Mouse (Mus musculus): ENCODE data around the gene Skp1a. TPM values are rescaled to one million over a fixed set of nuclear protein-coding genes. Genes with fewer than 3 reads are reported as not detected.

The Skp1a gene
- polyA plus RNA-seq, 1 experiment from 2014 or later = 1,003 TPM

DNA sequence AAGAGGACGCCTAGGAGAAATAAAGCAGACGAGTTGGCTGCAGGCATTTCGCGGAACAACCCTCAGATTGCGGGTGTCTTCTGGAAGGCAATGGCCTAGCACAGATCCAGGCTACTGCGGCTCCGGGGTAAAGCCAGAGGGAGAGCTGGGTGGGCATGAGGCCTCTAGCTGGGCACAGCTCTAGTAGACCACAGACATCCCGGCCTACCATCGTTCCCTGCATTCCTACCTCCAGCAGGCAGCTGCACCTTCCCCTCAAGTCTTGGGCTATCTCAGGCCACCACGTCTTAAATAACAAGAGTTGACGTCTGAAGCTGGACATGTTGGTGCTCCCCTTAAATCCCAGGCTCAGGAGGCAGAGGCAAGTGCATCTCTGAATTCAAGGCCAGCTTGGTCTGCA lies 30.5 kb downstream of the Skp1a start:
- Histone ChIP-seq H3K4me3 (ENCODE audit: low read length) (no peak overlapping the region), H3K4me1 (ENCODE audit: control insufficient read depth, insufficient read depth, low read depth, low read length) (peaks cover 4% of the 10 kb centered on the region; the same call in 1 of the 2 replicates), H3K27me3 (replicated peaks; ENCODE audit: control insufficient read depth, insufficient read depth, low read length) (no peaks in the 10 kb centered on the region), H3K9me3 (ENCODE audit: control insufficient read depth, low read length) (no peaks in the 10 kb centered on the region), H3K27ac (ENCODE audit: low read depth, low read length) (no peak overlapping the region), H3K36me3 (ENCODE audit: control insufficient read depth, insufficient read depth, low read length) (no peaks in the 10 kb centered on the region), H3K9ac (ENCODE audit: low read depth, low read length) (no peak overlapping the region), H3K4me2 (ENCODE audit: low read length) (no peak overlapping the region)
- ATAC-seq = no peak
- WGBS = 93% methylated on average over 11 of the region's 11 CpGs

DNA sequence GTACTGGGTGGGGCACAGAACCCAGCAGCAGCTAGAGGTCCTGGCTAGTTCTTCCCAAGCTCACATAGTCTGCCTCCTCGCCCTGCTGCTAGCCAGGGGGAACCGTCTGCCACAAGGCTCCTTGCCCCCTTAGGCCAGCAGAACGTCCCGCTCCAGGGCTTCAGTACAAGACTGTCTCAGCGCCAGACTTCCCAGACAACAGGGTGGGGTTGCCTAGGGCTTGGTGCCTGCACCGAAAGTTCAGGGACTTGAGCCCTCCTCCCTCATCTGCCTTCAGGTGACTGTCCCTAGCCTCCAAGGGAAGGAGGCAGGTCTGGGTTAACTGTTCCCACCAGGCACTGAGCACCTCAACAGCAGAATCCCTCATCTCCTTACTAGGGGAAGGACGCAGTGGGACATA lies 33.1 kb downstream of the Skp1a start:
- Histone ChIP-seq H3K27ac (ENCODE audit: low read depth, low read length) (no peak overlapping the region), H3K4me2 (ENCODE audit: low read length) (no peak overlapping the region), H3K4me3 (ENCODE audit: low read length) (no peak overlapping the region), H3K9me3 (ENCODE audit: control insufficient read depth, low read length) (no peaks in the 10 kb centered on the region), H3K9ac (ENCODE audit: low read depth, low read length) (no peak overlapping the region), H3K4me1 (ENCODE audit: control insufficient read depth, insufficient read depth, low read depth, low read length) (peaks cover 4% of the 10 kb centered on the region; the same call in 1 of the 2 replicates), H3K36me3 (ENCODE audit: control insufficient read depth, insufficient read depth, low read length) (no peaks in the 10 kb centered on the region), H3K27me3 (replicated peaks; ENCODE audit: control insufficient read depth, insufficient read depth, low read length) (no peaks in the 10 kb centered on the region)
- no peak for ATAC-seq
- 80% methylated on average over 7 of the region's 7 CpGs for WGBS

DNA sequence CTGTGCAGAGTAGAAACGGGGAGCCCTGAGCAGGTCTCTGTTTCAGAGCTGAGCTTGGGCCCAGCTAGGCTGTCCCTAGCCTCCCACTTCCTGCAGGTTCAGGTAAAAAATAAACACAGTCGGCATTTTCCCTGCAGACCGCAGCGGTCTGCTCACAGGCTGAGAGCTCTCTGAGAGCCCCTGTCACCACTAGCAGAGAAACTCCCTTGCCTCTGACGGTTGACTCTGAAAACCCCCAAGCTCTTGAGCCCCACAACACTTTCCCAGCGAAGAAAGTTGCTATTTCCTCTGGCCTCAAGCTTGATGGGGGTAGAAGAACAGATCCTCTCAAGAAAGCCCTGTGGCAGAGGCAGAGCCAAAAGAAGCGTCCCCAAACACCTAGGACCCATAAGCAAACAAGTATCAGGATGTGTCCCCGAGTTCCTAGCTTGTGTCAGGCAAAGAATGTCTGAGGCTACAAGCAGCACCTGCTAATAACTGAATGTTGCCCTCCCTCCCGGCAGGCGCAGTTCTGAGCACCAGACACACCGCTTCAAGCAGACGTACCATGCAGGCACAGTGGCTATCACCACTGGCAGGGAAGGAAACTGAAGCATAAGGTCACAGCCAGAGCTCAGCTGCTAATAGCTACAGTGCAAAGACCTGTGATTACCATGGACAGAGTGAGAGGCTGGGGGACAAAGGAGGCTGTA lies 34.0 kb downstream of the Skp1a start:
- no peak overlapping the region for H3K4me3 ChIP-seq (ENCODE audit: low read length)
- no peak overlapping the region for H3K4me2 ChIP-seq (ENCODE audit: low read length)
- no peak overlapping the region for H3K9ac ChIP-seq (ENCODE audit: low read depth, low read length)
- H3K36me3 ChIP-seq (ENCODE audit: control insufficient read depth, insufficient read depth, low read length) = no peaks in the 10 kb centered on the region
- WGBS = 71% methylated on average over 12 of the region's 12 CpGs
- H3K4me1 ChIP-seq (ENCODE audit: control insufficient read depth, insufficient read depth, low read depth, low read length) = peaks cover 4% of the 10 kb centered on the region; the same call in 1 of the 2 replicates
- H3K9me3 ChIP-seq (ENCODE audit: control insufficient read depth, low read length) = no peaks in the 10 kb centered on the region
- H3K27me3 ChIP-seq (replicated peaks; ENCODE audit: control insufficient read depth, insufficient read depth, low read length) = no peaks in the 10 kb centered on the region
- H3K27ac ChIP-seq (ENCODE audit: low read depth, low read length) = no peak overlapping the region
- ATAC-seq = no peak

DNA sequence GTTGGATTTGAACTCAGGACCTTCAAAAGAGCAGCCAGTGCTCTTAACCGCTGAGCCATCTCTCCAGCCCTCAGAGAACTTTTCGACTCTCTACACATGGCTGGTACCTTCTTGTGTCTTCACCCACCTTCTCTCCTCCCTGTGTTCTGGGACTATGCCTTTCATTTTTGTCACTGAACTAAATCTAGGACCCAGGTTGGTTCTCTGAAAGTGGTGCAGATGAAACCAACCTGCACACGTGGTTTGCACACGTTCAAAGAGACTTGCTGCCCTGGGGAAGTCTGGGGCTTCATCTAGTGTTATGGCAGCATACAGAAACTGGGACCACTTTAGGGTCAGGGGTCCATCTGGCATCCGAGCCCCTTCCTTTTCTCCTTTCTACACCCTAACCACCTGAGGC lies 35.5 kb downstream of the Skp1a start:
- H3K4me2 ChIP-seq (ENCODE audit: low read length) = no peak overlapping the region
- WGBS = 84% methylated on average over 5 of the region's 5 CpGs
- no peak overlapping the region for H3K9ac ChIP-seq (ENCODE audit: low read depth, low read length)
- no peak for ATAC-seq
- H3K9me3 ChIP-seq (ENCODE audit: control insufficient read depth, low read length) = no peaks in the 10 kb centered on the region
- H3K4me1 ChIP-seq (ENCODE audit: control insufficient read depth, insufficient read depth, low read depth, low read length) = peaks cover 4% of the 10 kb centered on the region; the same call in 1 of the 2 replicates
- no peaks in the 10 kb centered on the region for H3K27me3 ChIP-seq (replicated peaks; ENCODE audit: control insufficient read depth, insufficient read depth, low read length)
- no peak overlapping the region for H3K27ac ChIP-seq (ENCODE audit: low read depth, low read length)
- no peaks in the 10 kb centered on the region for H3K36me3 ChIP-seq (ENCODE audit: control insufficient read depth, insufficient read depth, low read length)
- no peak overlapping the region for H3K4me3 ChIP-seq (ENCODE audit: low read length)

DNA sequence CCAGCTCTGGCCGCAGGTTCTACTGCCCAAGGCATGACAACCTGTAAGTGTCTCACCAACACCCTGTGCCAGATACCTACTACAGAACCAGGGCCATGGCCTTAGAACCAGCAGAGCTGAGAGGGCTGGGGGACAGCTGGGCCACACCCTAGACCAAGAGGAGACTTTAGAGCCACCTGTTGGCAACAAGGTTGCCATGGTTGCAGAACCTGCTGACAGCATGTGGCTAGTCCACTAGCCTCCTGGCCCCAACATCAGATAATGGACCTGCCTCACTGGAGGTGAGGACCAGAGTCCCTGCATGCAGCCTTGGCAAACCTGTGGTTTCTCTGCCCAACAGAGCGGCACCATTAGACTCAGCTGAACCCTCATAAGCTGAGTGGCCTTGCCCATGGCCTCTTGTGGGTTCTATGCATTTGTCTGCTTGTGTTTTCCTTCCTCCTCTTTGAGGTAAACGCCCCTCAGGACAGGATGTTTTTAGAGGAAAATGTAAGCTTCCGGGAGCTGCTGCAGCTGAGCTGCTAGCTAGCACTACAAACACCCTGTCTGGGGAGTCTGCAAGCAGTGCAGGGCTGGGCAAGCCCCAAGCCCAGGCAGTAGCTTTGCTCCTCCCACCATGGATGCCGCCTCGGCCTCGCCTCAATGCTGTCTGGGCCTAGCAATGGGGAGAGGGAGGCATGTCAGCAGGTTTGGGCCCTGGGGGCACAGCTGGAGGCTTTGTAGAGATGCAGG lies 36.5 kb downstream of the Skp1a start:
- 69% methylated on average over 7 of the region's 7 CpGs for WGBS
- H3K9me3 ChIP-seq (ENCODE audit: control insufficient read depth, low read length) = no peaks in the 10 kb centered on the region
- H3K36me3 ChIP-seq (ENCODE audit: control insufficient read depth, insufficient read depth, low read length) = no peaks in the 10 kb centered on the region
- ATAC-seq = no peak
- no peak overlapping the region for H3K9ac ChIP-seq (ENCODE audit: low read depth, low read length)
- no peaks in the 10 kb centered on the region for H3K27me3 ChIP-seq (replicated peaks; ENCODE audit: control insufficient read depth, insufficient read depth, low read length)
- peaks cover 4% of the 10 kb centered on the region; the same call in 1 of the 2 replicates for H3K4me1 ChIP-seq (ENCODE audit: control insufficient read depth, insufficient read depth, low read depth, low read length)
- 0 out of 2 replicates have a peak overlapping the region, but pooled peaks have one; percentile 29 for H3K27ac ChIP-seq (ENCODE audit: low read depth, low read length)
- H3K4me2 ChIP-seq (ENCODE audit: low read length) = no peak overlapping the region
- no peak overlapping the region for H3K4me3 ChIP-seq (ENCODE audit: low read length)

DNA sequence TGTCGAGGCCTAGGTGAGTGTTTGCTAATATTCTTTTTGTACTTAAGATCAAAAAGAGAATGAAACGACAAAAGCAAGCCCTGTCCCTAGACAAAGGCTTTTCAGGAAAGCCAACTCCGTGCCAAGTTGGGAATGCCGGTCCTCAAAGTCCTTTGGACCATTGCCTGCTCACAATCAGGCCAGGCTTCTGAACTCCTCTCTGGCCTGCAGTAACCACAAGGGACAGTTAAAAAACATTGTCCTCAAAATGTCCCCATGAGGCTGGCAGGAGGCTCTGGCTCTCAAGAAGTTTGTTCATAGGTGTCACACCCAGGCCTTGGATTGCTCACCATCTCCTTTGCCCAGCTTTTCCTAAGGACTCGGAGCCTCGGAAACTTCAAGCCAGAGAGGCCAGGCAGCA lies 38.0 kb downstream of the Skp1a start:
- ATAC-seq = no peak
- no peak overlapping the region for H3K9ac ChIP-seq (ENCODE audit: low read depth, low read length)
- no peaks in the 10 kb centered on the region for H3K36me3 ChIP-seq (ENCODE audit: control insufficient read depth, insufficient read depth, low read length)
- H3K9me3 ChIP-seq (ENCODE audit: control insufficient read depth, low read length) = no peaks in the 10 kb centered on the region
- 81% methylated on average over 6 of the region's 6 CpGs for WGBS
- H3K27ac ChIP-seq (ENCODE audit: low read depth, low read length) = no peak overlapping the region
- H3K27me3 ChIP-seq (replicated peaks; ENCODE audit: control insufficient read depth, insufficient read depth, low read length) = no peaks in the 10 kb centered on the region
- H3K4me2 ChIP-seq (ENCODE audit: low read length) = no peak overlapping the region
- peaks cover 4% of the 10 kb centered on the region; the same call in 1 of the 2 replicates for H3K4me1 ChIP-seq (ENCODE audit: control insufficient read depth, insufficient read depth, low read depth, low read length)
- H3K4me3 ChIP-seq (ENCODE audit: low read length) = no peak overlapping the region

DNA sequence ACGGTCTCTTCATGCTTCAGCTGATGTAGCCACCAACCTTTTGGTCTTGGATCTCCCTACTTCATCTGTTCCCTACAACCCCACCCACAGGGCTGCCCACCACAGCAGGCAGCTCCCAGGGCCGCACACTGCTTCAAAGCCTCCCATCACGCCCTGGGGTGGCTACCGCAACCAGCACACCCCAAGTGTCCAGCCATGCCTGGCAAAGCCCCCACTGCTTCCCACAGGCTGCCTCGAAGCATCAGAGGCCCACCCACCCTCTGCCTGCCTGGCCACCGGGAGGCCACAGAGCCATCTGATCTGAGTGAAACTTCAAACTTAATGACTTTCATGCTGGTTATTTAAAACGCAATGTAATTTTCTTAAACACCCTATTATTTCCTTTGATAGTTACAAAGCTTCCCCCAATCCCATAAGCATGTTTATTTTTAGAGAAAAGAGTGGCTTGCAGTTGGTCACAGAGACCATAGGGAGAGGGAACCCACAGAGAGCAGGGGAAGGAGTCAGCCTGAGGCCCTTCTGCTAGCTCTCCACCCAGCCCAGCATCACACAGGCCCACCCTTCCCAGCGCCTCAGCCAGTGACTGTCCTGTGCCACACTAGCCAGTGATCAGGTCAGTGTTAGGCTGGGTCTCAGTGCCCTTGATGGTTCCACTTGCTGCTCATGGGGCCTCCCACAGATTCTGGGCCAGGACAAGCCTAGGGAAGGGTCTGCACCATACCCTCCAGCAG lies 40.1 kb downstream of the Skp1a start:
- Histone ChIP-seq H3K9me3 (ENCODE audit: control insufficient read depth, low read length) (no peaks in the 10 kb centered on the region), H3K9ac (ENCODE audit: low read depth, low read length) (no peak overlapping the region), H3K27me3 (replicated peaks; ENCODE audit: control insufficient read depth, insufficient read depth, low read length) (no peaks in the 10 kb centered on the region), H3K36me3 (ENCODE audit: control insufficient read depth, insufficient read depth, low read length) (no peaks in the 10 kb centered on the region), H3K27ac (ENCODE audit: low read depth, low read length) (no peak overlapping the region), H3K4me2 (ENCODE audit: low read length) (no peak overlapping the region), H3K4me3 (ENCODE audit: low read length) (no peak overlapping the region), H3K4me1 (ENCODE audit: control insufficient read depth, insufficient read depth, low read depth, low read length) (no peaks in the 10 kb centered on the region; the same call in 1 of the 2 replicates)
- no peak for ATAC-seq
- 71% methylated on average over 8 of the region's 8 CpGs for WGBS

DNA sequence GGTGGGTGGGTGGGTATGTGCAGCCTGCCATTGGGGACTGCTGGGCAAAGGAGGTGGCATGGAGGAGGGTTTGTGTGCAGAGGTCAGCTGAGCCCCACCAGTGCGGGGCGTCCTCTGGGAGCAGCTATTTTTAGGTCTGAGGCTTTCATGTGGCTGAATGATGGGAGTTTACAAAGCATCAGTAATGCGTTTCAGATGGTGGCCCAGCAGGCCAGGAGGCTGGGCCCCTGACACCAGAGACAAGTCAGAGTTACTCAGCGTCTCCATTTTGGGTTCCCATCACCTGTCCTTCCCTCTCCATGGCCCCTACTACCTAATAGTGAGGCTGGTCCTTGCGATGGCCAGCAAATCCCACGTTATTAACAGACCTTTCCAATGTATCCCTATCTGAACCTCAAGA lies 40.8 kb downstream of the Skp1a start:
- WGBS = 77% methylated on average over 6 of the region's 6 CpGs

More for the DNA sequence above, 40.8 kb downstream of the Skp1a start:
- H3K9ac ChIP-seq (ENCODE audit: low read depth, low read length) = no peak overlapping the region
- no peaks in the 10 kb centered on the region; the same call in 1 of the 2 replicates for H3K4me1 ChIP-seq (ENCODE audit: control insufficient read depth, insufficient read depth, low read depth, low read length)
- no peaks in the 10 kb centered on the region for H3K9me3 ChIP-seq (ENCODE audit: control insufficient read depth, low read length)
- no peak overlapping the region for H3K4me3 ChIP-seq (ENCODE audit: low read length)
- H3K36me3 ChIP-seq (ENCODE audit: control insufficient read depth, insufficient read depth, low read length) = no peaks in the 10 kb centered on the region
- no peak overlapping the region for H3K27ac ChIP-seq (ENCODE audit: low read depth, low read length)
- ATAC-seq = no peak
- no peak overlapping the region for H3K4me2 ChIP-seq (ENCODE audit: low read length)
- H3K27me3 ChIP-seq (replicated peaks; ENCODE audit: control insufficient read depth, insufficient read depth, low read length) = no peaks in the 10 kb centered on the region

Data from hindbrain, embryonic 16.5 days (tissue).